Mouse (Mus musculus) heart, adult 2 months (tissue): ENCODE results near the gene Rora. TPM values are rescaled to one million over a fixed set of nuclear protein-coding genes. Genes with fewer than 3 reads are reported as not detected.

ENCODE experiments used
- DNase-seq, 2 experiments: peaks; one replicate each; pipeline ENCODE4 v3.0.0; 2021
- H3K27ac ChIP-seq: fragments of 200-600 bp; 2 replicates; pipeline ENCODE4 v1.8.1; 2022
- H3K27me3 ChIP-seq: fragments of 200-500 bp; 2 replicates; pipeline ENCODE4 v1.6.1; 2012; ENCODE audit warnings: mild to moderate bottlenecking, low read length, inconsistent platforms, mixed read lengths; ENCODE audit not compliant: control insufficient read depth, insufficient read depth
- H3K36me3 ChIP-seq: fragments of 200-500 bp; 2 replicates; pipeline ENCODE4 v1.6.1; 2012; ENCODE audit warnings: low read length, inconsistent platforms; ENCODE audit not compliant: control insufficient read depth, insufficient read depth
- H3K4me1 ChIP-seq: fragments of 200-500 bp; 2 replicates; pipeline ENCODE4 v1.6.1; 2011; ENCODE audit warnings: low read length; ENCODE audit not compliant: control insufficient read depth, insufficient read depth
- H3K4me3 ChIP-seq: fragments of 200-600 bp; 2 replicates; pipeline ENCODE4 v1.8.1; 2022
- H3K79me2 ChIP-seq: fragments of 200-500 bp; replicated peaks from 2 replicates; pipeline ENCODE4 v1.6.1; 2012; ENCODE audit warnings: mild to moderate bottlenecking, inconsistent platforms, low read length, moderate library complexity, mixed read lengths; ENCODE audit not compliant: control insufficient read depth, insufficient read depth
- H3K9ac ChIP-seq: fragments of 200-500 bp; 2 replicates; pipeline ENCODE4 v1.6.1; 2012; ENCODE audit warnings: low read depth, mild to moderate bottlenecking, control low read depth, inconsistent platforms, low read length, mixed read lengths
- CTCF ChIP-seq: fragments of 200-600 bp; IDR thresholded peaks from 2 replicates; pipeline ENCODE4 v1.8.1; 2022; ENCODE audit warnings: antibody characterized with exemption, mild to moderate bottlenecking, moderate library complexity
- EP300 ChIP-seq: fragments of 200-500 bp; IDR thresholded peaks from 2 replicates; pipeline ENCODE4 v1.6.1; 2011; ENCODE audit warnings: low read depth, low read length, control low read depth; ENCODE audit not compliant: insufficient read depth
- POLR2A ChIP-seq: fragments of 200-500 bp; IDR thresholded peaks from 2 replicates; pipeline ENCODE4 v1.6.1; 2011; ENCODE audit warnings: mild to moderate bottlenecking, low read depth, low read length, control low read depth; ENCODE audit not compliant: insufficient read depth
- WGBS: fragments of 180-500 bp; shearing (Covaris S2); methylation state at CpG from one replicate; pipeline ENCODE4 v1.1.7; 2018; 5-methylcytosine and 5-hydroxymethylcytosine counted together
- intact Hi-C: fragments of 180-260 bp; cut with DNase I; formaldehyde crosslinking; loops from one replicate; pipeline ENCODE4 v1.15.1; 2025
- polyA plus RNA-seq: library from polyadenylated mRNA; depleted of rRNA; stranded (reverse); fragments of >200 nt; gene quantifications from 2 replicates; pipeline ENCODE4 v1.2.3, GENCODE M21; 2012
- total RNA-seq, 2 experiments: library from RNA; stranded (reverse); gene quantifications; 2 replicates each; pipeline ENCODE4 v1.2.3; 2021

Rora gene
- total and polyA plus RNA-seq, 3 experiments: 6.7 to 28.9 (median 21.6) TPM

DNA sequence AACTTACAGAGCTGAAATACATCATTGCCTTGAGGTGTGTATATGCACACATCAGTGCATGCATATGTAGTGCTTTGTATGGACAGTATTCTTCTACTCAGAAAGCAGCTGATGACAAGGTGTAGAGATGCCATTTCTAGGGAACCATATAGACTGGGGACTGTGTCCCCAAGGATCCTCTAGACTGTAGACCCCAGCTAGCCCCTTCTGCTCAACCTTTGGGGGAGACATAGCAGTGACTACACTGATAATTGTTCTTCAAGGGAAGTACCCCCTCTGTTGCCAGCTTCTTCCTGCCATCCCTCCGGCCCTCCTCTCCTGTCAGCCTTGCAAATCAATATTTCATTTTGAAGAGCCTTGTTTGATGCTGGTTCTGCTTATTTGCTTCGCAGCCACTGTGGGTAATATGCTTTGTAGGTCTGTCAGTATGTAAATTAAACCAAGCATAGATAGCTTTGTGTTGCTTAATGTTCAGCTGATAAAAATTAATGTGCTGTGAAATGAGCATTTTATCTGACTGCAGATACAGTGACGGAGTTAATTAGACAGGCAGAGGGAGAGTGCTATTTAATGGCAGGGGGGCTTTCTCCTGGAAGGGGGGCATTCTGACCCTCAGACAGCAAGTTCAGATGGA lies 430.6 kb downstream of the Rora start:
- Histone ChIP-seq H3K4me3 (no peak overlapping the region), H3K36me3 (no peaks in the 10 kb centered on the region), H3K27me3 (no peaks in the 10 kb centered on the region), H3K79me2 (no peaks in the 10 kb centered on the region), H3K27ac (no peak overlapping the region), H3K9ac (no peak overlapping the region), H3K4me1 (peaks cover 4% of the 10 kb centered on the region; the same call in 1 of the 2 replicates)
- 86% methylated on average over 3 of the region's 3 CpGs for WGBS
- no peak for TF ChIP-seq EP300
- no peak for DNase-seq
- intact Hi-C loops: no loop called here

DNA sequence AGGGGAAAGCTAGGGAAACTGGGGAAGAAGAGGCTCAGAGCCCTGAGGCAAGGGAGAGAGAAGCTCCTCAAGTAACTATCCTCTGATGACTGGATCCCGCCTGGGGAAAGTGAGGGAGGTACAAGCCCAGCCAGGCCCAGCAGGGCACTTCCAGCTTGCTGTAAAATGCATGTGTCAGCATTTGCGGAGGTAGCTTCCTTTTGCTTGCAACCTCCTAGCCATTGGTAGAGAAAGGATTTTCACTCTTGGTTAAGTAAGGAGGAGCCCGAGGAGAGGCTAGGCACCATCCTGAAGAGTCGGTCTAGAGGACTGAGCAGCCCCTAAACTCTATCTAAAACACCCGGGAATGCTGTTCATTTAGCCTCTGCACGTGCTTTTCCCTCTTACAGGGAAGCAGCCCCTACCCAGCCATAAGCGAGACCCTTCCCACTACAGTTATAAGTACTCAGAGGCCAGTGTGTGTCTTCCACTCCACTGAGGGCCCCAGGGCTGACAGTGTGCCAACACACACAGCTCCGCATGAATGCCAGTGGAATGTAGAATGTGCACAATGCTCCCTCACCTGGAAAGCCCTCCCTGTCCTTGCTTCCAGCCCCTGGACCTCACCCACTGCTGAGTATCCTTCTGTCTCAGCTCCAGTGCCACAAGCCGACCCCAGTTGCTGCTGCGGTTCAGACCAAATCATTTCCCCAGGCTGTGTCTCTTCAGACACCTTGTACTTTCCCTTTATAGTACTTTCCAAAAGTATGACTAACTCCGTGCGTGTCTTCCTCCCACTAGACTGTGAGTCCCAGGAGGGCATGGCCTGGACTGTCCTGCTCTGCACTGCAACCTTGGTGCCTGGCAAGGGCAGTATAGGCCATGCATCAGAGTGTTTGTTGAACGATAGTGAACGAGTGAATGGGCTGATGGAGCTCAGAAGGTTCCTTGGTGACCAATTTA lies 431.4 kb downstream of the Rora start:
- no peak overlapping the region for H3K27ac ChIP-seq
- no peaks in the 10 kb centered on the region for H3K27me3 ChIP-seq
- no peak overlapping the region for H3K4me3 ChIP-seq
- H3K4me1 ChIP-seq: peaks cover 4% of the 10 kb centered on the region; the same call in 1 of the 2 replicates
- H3K36me3 ChIP-seq: no peaks in the 10 kb centered on the region
- no peak overlapping the region; the same call in 1 of the 2 replicates for H3K9ac ChIP-seq
- 58% methylated on average over 14 of the region's 14 CpGs for WGBS
- DNase-seq: no peak
- intact Hi-C loops: no loop called here
- TF ChIP-seq POLR2A (no peak), CTCF (no peak), EP300 (no peak)
- H3K79me2 ChIP-seq: no peaks in the 10 kb centered on the region

DNA sequence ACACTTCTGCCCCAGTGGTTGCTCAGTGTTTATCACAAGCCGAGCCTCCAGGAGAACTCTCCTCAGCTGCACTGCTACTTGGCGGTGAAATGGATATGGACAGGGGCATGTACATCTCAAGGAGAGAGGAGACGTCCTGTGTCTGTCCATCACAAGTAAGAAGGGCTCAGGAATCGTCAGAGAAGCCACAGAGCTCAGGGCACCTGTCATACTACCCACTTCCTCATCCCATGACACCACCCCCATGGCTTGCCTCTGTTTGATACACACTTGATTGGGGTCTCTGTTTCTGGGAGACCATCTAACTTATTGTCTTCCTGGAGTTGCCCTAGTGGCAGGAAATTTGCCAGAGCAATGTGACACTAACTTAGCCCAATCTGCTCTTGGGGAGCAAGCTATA lies 433.3 kb downstream of the Rora start:
- intact Hi-C loops: no loop called here
- Histone ChIP-seq H3K4me1 (peaks cover 8% of the 10 kb centered on the region), H3K9ac (no peak overlapping the region), H3K4me3 (no peak overlapping the region), H3K27me3 (no peaks in the 10 kb centered on the region), H3K27ac (no peak overlapping the region), H3K79me2 (no peaks in the 10 kb centered on the region), H3K36me3 (no peaks in the 10 kb centered on the region)
- no peak for TF ChIP-seq EP300
- no peak for TF ChIP-seq POLR2A
- TF ChIP-seq CTCF: no peak
- 92% methylated on average over 4 of the region's 4 CpGs for WGBS
- no peak for DNase-seq

DNA sequence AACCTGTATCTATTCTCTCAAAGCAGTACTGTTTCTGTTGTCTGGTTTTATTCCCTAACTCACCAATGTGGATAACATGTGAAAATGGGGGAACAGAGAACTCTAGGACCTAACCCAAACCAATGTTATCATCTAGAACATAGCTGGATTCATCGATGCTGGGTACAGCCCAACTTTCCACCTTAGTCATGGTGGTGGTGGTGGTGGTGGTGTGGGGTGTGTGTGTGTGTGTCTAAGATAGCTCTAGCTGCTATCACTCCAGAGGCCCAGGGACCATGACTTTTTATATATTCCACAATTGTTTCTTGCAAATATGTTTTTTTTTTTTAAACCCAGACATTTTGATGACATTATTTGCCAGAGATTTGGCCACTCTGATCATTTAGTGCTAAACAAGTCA lies 433.7 kb downstream of the Rora start:
- DNase-seq: no peak
- WGBS: 80% methylated on average over 1 of the region's 1 CpGs
- intact Hi-C loops: no loop called here

DNA sequence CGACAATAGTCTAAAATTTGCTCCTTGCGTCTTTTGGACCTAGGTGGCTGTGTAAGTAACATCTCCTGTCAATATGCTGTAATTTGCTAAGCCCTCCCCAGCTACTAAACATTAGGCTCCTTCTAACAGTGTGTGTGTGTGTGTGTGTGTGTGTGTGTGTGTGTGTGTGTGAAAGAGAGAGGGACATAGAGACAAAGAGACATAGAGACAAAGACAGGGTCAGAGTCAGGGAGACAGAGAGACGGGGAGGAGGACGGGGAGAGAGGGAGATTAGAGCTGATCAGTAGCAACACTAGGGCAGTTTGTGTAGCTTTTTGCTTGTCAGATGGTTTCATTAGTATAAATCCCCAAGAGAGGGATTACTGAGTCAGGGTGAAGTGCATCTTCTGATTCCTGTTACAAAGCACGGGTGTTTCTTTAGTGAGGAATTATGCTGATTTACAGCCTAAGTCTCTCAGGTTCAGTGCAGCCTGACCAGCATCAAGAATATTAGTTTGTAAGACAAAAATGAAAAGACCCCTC lies 437.2 kb downstream of the Rora start:
- Histone ChIP-seq H3K36me3 (no peaks in the 10 kb centered on the region), H3K4me1 (peaks cover 8% of the 10 kb centered on the region), H3K79me2 (no peaks in the 10 kb centered on the region), H3K27me3 (no peaks in the 10 kb centered on the region), H3K9ac (no peak overlapping the region), H3K4me3 (no peak overlapping the region), H3K27ac (no peak overlapping the region)
- intact Hi-C loops: loop anchor here (1.0 to 5.0 kb wide), 2 partner anchors 37 to 51 kb away; no protein-coding TSS in a partner anchor
- WGBS: 81% methylated on average over 5 of the region's 5 CpGs
- TF ChIP-seq POLR2A (no peak), EP300 (no peak), CTCF (no peak)
- no peak for DNase-seq

More for the DNA sequence above, 433.7 kb downstream of the Rora start:
- H3K27me3 ChIP-seq: no peaks in the 10 kb centered on the region
- no peak for TF ChIP-seq EP300
- no peak for TF ChIP-seq POLR2A
- TF ChIP-seq CTCF: no peak
- no peak overlapping the region for H3K4me3 ChIP-seq
- H3K36me3 ChIP-seq: no peaks in the 10 kb centered on the region
- no peak overlapping the region for H3K27ac ChIP-seq
- H3K9ac ChIP-seq: no peak overlapping the region
- H3K79me2 ChIP-seq: no peaks in the 10 kb centered on the region
- H3K4me1 ChIP-seq: peaks cover 9% of the 10 kb centered on the region
